Mouse (Mus musculus): ENCODE results near the gene Mterf4.

The Mterf4 gene

GRCm38 (mm10) chr1:93267207-93267606 lies 38.5 kb downstream of the Mterf4 start:
- no peak for DNase-seq

- DNase-seq, result no peak
Measured at GRCm38 (mm10) chr1:93257560-93257959, 48.2 kb downstream of the Mterf4 start.

- DNase-seq, result no peak
Measured at GRCm38 (mm10) chr1:93255761-93256160, 50.0 kb downstream of the Mterf4 start.

- no peak for DNase-seq
Measured at GRCm38 (mm10) chr1:93252586-93252985, 53.1 kb downstream of the Mterf4 start.

All from cerebellum, postnatal 10 days (tissue).